Mouse (Mus musculus): ENCODE data around the gene Mlh3. TPM values are rescaled to one million over a fixed set of nuclear protein-coding genes. Genes with fewer than 3 reads are reported as not detected.
A peak's percentile ranks its signal among the peaks of the same experiment; 100 is the strongest.
"Not testable (repeated sequence)": the region's sequence is repeated elsewhere in the genome, so short reads cannot be mapped to it uniquely, and the experiment has no call there.

Gene Mlh3
- polyA plus RNA-seq, 1 experiment = 5.5 TPM

GRCm38 (mm10) chr12:85284996-85285395 lies 14.6 kb upstream of the Mlh3 start:
- DNase-seq = no peak
- WGBS = 97% methylated on average over 4 of the region's 4 CpGs
- no peaks in the 10 kb centered on the region for H3K36me3 ChIP-seq (ENCODE audit: control insufficient read depth, insufficient read depth, low read length)

GRCm38 (mm10) chr12:85284331-85284730 lies 13.9 kb upstream of the Mlh3 start:
- H3K36me3 ChIP-seq (ENCODE audit: control insufficient read depth, insufficient read depth, low read length) = no peaks in the 10 kb centered on the region
- WGBS = 31% methylated on average over 8 of the region's 8 CpGs
- no peak overlapping the region for H3K27ac ChIP-seq (ENCODE audit: control insufficient read depth, insufficient read depth, low read length)
- H3K27me3 ChIP-seq (ENCODE audit: control insufficient read depth, insufficient read depth, low read length) = no peaks in the 10 kb centered on the region; the same call in 1 of the 2 replicates
- no peak overlapping the region for H3K4me3 ChIP-seq (ENCODE audit: control insufficient read depth, insufficient read depth, low read length)
- TF ChIP-seq POLR2A (IDR thresholded peaks at IDR 0.05; ENCODE audit: control insufficient read depth, extremely low read depth, insufficient read depth, low read length, poor library complexity) (no peak), CTCF (IDR thresholded peaks at IDR 0.05; ENCODE audit: borderline replicate concordance, control insufficient read depth, extremely low read depth, insufficient read depth, low read length, poor library complexity) (no peak)
- no peak for DNase-seq
- H3K4me1 ChIP-seq (replicated peaks; ENCODE audit: control insufficient read depth, insufficient read depth, low read length) = 0 out of 2 replicates have a peak, but pooled peaks cover 3% of the 10 kb centered on the region

More at GRCm38 (mm10) chr12:85284996-85285395, 14.6 kb upstream of the Mlh3 start:
- Histone ChIP-seq H3K27me3 (ENCODE audit: control insufficient read depth, insufficient read depth, low read length) (no peaks in the 10 kb centered on the region; the same call in 1 of the 2 replicates), H3K4me3 (ENCODE audit: control insufficient read depth, insufficient read depth, low read length) (no peak overlapping the region), H3K27ac (ENCODE audit: control insufficient read depth, insufficient read depth, low read length) (no peak overlapping the region), H3K4me1 (replicated peaks; ENCODE audit: control insufficient read depth, insufficient read depth, low read length) (0 out of 2 replicates have a peak, but pooled peaks cover 3% of the 10 kb centered on the region)
- TF ChIP-seq POLR2A (IDR thresholded peaks at IDR 0.05; ENCODE audit: control insufficient read depth, extremely low read depth, insufficient read depth, low read length, poor library complexity) = no peak
- TF ChIP-seq CTCF (IDR thresholded peaks at IDR 0.05; ENCODE audit: borderline replicate concordance, control insufficient read depth, extremely low read depth, insufficient read depth, low read length, poor library complexity) = no peak

GRCm38 (mm10) chr12:85281756-85282155 lies 11.4 kb upstream of the Mlh3 start:
- WGBS = 97% methylated on average over 1 of the region's 4 CpGs
- not testable (repeated sequence) for H3K27ac ChIP-seq (ENCODE audit: control insufficient read depth, insufficient read depth, low read length); H3K4me1 ChIP-seq (replicated peaks; ENCODE audit: control insufficient read depth, insufficient read depth, low read length); H3K36me3 ChIP-seq (ENCODE audit: control insufficient read depth, insufficient read depth, low read length); DNase-seq; H3K27me3 ChIP-seq (ENCODE audit: control insufficient read depth, insufficient read depth, low read length); H3K4me3 ChIP-seq (ENCODE audit: control insufficient read depth, insufficient read depth, low read length)

- TF ChIP-seq POLR2A (IDR thresholded peaks at IDR 0.05; ENCODE audit: control insufficient read depth, extremely low read depth, insufficient read depth, low read length, poor library complexity) = no peak
- no peak for TF ChIP-seq CTCF (IDR thresholded peaks at IDR 0.05; ENCODE audit: borderline replicate concordance, control insufficient read depth, extremely low read depth, insufficient read depth, low read length, poor library complexity)
- Histone ChIP-seq H3K27ac (ENCODE audit: control insufficient read depth, insufficient read depth, low read length) (no peak overlapping the region), H3K27me3 (ENCODE audit: control insufficient read depth, insufficient read depth, low read length) (no peaks in the 10 kb centered on the region), H3K4me1 (replicated peaks; ENCODE audit: control insufficient read depth, insufficient read depth, low read length) (peaks cover 4% of the 10 kb centered on the region), H3K36me3 (ENCODE audit: control insufficient read depth, insufficient read depth, low read length) (no peaks in the 10 kb centered on the region), H3K4me3 (ENCODE audit: control insufficient read depth, insufficient read depth, low read length) (no peak overlapping the region)
- no peak for DNase-seq
- 82% methylated on average over 12 of the region's 12 CpGs for WGBS
Observed at GRCm38 (mm10) chr12:85280845-85281651, 10.6 kb upstream of the Mlh3 start.

GRCm38 (mm10) chr12:85280105-85280844 lies 9.9 kb upstream of the Mlh3 start:
- TF ChIP-seq CTCF (IDR thresholded peaks at IDR 0.05; ENCODE audit: borderline replicate concordance, control insufficient read depth, extremely low read depth, insufficient read depth, low read length, poor library complexity) (peak; percentile 49; the same call in 1 of the 2 replicates), POLR2A (IDR thresholded peaks at IDR 0.05; ENCODE audit: control insufficient read depth, extremely low read depth, insufficient read depth, low read length, poor library complexity) (peak; percentile 92)
- 0 out of 2 replicates have a peak, but pooled peaks cover 4% of the 10 kb centered on the region for H3K36me3 ChIP-seq (ENCODE audit: control insufficient read depth, insufficient read depth, low read length)

GRCm38 (mm10) chr12:85279396-85280080 lies 9.1 kb upstream of the Mlh3 start:
- TF ChIP-seq POLR2A (IDR thresholded peaks at IDR 0.05; ENCODE audit: control insufficient read depth, extremely low read depth, insufficient read depth, low read length, poor library complexity) (no peak), CTCF (IDR thresholded peaks at IDR 0.05; ENCODE audit: borderline replicate concordance, control insufficient read depth, extremely low read depth, insufficient read depth, low read length, poor library complexity) (no peak)
- no peak for DNase-seq
- peaks cover 7% of the 10 kb centered on the region; the same call in 1 of the 2 replicates for H3K36me3 ChIP-seq (ENCODE audit: control insufficient read depth, insufficient read depth, low read length)
- H3K27me3 ChIP-seq (ENCODE audit: control insufficient read depth, insufficient read depth, low read length) = no peaks in the 10 kb centered on the region
- peak overlapping the region; percentile 71 for H3K27ac ChIP-seq (ENCODE audit: control insufficient read depth, insufficient read depth, low read length)
- H3K4me1 ChIP-seq (replicated peaks; ENCODE audit: control insufficient read depth, insufficient read depth, low read length) = peaks cover 4% of the 10 kb centered on the region
- peak overlapping the region; percentile 83 for H3K4me3 ChIP-seq (ENCODE audit: control insufficient read depth, insufficient read depth, low read length)
- 7% methylated on average over 10 of the region's 10 CpGs for WGBS

More at GRCm38 (mm10) chr12:85280105-85280844, 9.9 kb upstream of the Mlh3 start:
- Histone ChIP-seq H3K27ac (ENCODE audit: control insufficient read depth, insufficient read depth, low read length) (peak overlapping the region; percentile 71), H3K4me1 (replicated peaks; ENCODE audit: control insufficient read depth, insufficient read depth, low read length) (peaks cover 4% of the 10 kb centered on the region), H3K4me3 (ENCODE audit: control insufficient read depth, insufficient read depth, low read length) (peak overlapping the region; percentile 83), H3K27me3 (ENCODE audit: control insufficient read depth, insufficient read depth, low read length) (no peaks in the 10 kb centered on the region)
- under 1% methylated on average over 31 of the region's 31 CpGs for WGBS
- peak; percentile 98 for DNase-seq

All from thymus, adult 2 months (tissue).